Mouse (Mus musculus): Measurements from ENCODE around the gene Rpn1.

The Rpn1 gene

DNA sequence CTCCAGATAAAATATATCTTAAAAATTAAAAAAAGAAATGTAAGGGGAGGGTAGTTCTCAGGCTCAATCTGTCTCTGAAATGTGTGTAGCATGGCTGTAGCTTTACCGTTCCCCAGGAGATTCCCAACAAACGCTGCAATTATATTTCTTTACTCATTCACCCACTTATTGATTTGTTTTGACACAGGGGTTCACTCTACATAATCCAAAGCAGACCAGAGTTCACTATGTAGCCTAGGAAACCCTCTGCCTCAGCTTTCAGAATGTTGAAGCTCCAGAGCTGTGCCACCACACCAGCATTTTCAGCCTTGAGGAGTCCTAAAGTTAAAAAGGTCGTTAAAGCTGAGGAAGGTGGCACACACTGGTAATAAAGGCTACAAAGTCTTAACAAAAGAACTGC, 18.3 kb upstream of the Rpn1 start:
- DNase-seq (ENCODE audit: low spot score) = no peak

DNA sequence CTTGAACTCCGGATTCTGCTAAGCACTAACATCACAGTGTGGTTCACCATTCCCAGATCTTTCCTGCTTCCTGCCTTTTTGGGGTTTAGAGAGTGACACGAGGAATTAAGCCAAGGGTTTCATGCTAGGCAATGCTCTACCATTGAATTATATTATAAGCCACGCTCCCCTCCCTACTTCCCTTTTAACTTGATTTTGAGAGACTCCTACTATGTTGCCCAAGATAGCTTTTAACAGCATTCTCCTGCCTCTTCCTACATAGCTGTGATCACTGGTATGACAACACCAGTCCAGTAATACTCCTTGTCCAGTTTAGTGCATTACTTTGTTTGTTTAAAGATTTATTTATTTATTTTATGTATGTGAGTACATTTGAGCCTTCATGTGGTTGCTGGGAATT, 16.6 kb upstream of the Rpn1 start:
- DNase-seq (ENCODE audit: low spot score) = no peak

DNA sequence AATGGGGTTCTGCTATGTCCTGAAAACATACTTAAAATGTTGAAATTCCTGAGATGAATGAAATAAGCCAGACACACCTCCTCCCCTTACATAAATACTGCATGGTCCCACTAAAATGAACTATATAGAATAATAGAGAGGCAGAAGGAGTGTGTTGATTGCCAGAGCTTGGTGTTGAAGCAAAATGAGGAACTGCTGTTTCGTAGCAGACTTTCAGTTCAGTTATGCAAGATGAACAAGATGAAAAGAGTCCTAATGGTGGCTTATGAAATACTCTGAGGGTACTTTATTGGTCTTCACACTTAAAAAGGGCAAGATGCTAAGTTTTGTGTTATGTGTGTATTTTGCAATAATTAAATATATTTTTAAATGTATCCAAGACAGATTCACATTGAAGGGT, 15.5 kb upstream of the Rpn1 start:
- no peak for DNase-seq (ENCODE audit: low spot score)

GRCm38 (mm10) chr6:88070468-88070867, 13.8 kb upstream of the Rpn1 start:
- no peak for DNase-seq (ENCODE audit: low spot score)

DNA sequence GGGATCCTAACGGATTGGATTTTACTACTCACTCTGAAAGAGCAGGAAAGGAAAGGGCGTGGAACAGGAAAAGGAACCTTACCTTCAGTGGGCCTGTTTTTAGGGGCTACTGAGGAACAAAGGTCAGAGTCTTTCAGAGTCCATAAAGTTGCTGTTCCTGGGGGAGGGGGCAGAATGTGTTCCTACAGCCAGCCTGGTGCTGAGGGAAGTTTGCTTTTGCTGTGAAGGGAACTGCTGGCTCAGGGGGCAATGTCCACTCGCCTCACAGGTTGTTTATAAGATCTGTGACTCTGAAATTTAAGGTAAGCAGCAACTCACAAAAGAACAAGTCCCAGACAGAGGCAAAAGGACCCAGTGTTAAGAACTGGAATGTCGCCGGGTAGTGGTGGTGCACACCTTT, 13.1 kb upstream of the Rpn1 start:
- DNase-seq (ENCODE audit: low spot score) = no peak

GRCm38 (mm10) chr6:88074752-88075554, 9.3 kb upstream of the Rpn1 start:
- DNase-seq (ENCODE audit: low spot score) = peak; percentile 91

- no peak for DNase-seq (ENCODE audit: low spot score)
These were observed 8.2 kb upstream of the Rpn1 start for GRCm38 (mm10) chr6:88075960-88076517.

DNA sequence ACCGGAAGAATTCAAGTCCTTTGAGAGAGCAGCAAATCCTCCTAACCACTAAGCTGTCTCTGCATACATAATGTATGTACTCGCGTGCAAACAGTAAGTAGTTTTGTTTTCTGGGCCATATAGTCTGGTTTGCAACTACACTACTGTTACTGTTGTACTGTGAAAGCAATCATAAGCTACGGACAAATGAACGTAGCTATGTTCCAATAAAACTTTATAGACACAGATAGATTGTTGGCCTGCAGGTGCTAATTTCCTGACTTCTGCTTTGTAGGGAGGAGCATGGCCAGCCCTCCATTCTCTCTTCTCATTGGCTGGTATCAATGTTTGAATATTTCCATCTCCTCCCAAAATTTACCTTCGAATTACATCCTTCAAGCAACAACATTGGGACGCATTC, 1.2 kb upstream of the Rpn1 start:
- no peak for DNase-seq (ENCODE audit: low spot score)

DNA sequence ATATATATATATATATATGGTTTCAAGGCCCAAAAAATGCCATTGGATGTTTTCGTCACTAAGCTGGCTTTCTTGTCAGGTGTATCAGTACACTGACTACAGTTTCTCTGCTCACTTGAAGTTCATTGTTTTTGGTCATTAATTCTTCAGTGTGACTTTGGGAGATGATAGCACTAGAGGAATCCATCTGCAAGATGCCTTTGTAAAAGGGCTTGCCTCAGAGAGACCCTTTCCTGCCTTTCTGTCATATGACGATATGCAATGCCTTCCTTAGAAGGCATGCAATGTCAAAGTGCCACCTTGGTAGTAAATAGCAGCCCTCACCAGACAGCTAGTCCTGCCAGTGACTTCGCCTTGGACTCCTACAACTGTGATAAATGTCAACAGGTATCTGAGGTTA, 610 bp upstream of the Rpn1 start:
- DNase-seq (ENCODE audit: low spot score) = no peak

DNA sequence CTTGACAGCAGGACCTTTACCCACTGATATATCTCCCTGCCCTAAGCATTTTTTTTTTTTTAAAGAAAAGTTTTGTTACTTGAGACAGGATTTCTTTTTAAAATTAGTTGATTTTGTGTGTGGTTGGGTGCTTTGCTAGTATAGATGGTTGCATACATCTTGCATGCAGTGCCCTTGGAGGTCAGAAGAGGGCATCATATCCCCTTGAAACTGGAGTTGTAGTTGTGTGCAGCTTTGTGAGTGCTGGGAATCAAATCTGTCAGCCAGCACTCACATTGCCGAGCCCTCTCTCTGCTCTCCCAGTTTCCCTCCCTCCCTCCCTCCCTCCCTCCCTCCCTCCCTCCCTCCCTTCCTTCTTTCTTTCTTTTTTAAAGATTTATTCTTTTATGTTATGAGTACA, 4.7 kb downstream of the Rpn1 start:
- no peak for DNase-seq (ENCODE audit: low spot score)

- DNase-seq (ENCODE audit: low spot score) = no peak
These were observed 11.1 kb downstream of the Rpn1 start for GRCm38 (mm10) chr6:88095377-88095776.

DNA sequence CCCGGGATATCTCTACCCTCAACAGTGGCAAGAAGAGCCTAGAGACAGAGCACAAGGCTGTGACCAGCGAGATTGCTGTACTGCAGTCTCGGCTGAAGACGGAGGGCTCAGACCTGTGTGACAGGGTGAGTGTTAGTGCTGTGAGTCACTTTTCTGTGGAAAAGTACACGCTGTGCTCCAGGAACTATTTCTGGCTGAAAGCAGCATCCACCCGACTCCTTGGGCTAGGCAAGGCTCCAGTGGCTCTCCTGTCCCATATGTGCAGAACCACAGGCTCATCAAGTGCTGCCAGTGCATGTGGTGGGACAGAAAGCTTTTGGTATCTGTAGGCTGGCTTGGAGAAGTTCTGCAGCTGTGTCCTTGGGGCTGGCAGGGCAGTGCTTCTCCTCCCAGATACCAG, 17.8 kb downstream of the Rpn1 start:
- DNase-seq (ENCODE audit: low spot score) = no peak

- DNase-seq (ENCODE audit: low spot score) = peak; percentile 83
These were observed 21.7 kb downstream of the Rpn1 start for GRCm38 (mm10) chr6:88105783-88106611.

DNA sequence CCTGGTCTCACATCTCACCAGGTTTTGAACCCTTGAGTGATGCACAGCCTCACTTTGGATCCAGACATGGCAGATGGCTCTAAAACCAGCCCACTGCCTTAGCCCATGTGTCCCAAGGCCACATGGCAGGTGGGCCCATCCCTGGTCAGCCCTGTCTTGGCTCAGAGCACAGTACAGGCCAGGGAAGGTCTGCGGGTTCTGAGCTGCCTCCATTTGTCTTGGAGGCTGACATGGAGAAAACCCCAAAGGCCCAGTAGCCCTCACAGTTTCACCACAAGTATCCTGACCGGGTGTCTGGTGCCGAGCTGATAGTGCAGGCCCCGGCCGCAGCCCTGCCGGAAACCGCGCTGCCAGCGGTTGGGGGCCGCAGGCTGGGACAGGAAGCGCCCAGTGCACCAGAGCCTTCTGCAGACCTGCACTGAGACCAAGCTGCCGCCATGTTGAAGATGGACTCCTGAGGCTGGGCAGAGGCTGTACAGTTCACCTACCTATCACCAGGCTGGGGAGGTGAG, 22.4 kb downstream of the Rpn1 start:
- no peak for DNase-seq (ENCODE audit: low spot score)

DNA sequence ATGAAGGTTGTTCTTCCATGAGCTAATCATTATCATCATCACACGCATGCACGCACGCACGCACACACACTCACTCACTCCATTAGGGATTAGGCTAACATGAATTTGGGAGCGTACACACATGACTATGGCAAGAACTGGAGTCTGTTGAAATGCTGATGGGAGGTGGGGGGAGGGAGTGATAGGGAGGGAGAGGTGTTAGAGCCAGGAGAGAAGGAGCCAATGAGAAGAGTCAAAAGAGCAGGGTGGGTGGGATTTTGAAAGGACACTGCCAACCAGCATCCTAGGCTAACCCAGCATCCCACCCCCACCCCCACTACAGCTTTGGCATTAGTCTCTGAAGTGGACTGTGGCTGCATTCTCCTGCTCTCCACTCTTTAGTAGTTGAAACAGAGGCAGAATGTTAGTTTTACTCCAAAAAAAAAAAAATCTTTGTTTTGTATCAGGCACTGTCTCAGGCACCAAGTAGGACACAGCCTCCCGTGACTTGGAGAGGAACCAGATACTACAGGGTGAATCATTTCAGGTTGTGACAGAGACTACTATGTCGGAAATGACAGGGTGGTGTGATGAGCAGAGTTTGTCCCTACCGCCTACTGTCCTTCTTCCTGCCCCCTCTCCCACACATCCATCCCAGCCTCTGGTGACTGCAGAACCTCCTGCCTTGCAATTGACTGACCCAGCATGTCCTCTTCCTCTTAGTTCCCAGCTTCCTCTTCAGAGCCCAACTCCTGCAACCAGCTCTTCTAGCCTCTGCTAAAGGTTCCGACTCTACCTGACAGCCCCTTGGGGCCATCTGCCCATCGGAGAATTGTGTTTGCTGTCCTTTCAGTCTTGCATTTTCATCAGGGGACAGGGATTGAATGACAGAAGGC, 23.6 kb downstream of the Rpn1 start:
- DNase-seq (ENCODE audit: low spot score) = no peak

- peak; percentile 46 for DNase-seq (ENCODE audit: low spot score)
These were observed 28.9 kb downstream of the Rpn1 start for GRCm38 (mm10) chr6:88113139-88113538.

- DNase-seq (ENCODE audit: low spot score) = no peak
These were observed 30.1 kb downstream of the Rpn1 start for GRCm38 (mm10) chr6:88114414-88114813.

DNA sequence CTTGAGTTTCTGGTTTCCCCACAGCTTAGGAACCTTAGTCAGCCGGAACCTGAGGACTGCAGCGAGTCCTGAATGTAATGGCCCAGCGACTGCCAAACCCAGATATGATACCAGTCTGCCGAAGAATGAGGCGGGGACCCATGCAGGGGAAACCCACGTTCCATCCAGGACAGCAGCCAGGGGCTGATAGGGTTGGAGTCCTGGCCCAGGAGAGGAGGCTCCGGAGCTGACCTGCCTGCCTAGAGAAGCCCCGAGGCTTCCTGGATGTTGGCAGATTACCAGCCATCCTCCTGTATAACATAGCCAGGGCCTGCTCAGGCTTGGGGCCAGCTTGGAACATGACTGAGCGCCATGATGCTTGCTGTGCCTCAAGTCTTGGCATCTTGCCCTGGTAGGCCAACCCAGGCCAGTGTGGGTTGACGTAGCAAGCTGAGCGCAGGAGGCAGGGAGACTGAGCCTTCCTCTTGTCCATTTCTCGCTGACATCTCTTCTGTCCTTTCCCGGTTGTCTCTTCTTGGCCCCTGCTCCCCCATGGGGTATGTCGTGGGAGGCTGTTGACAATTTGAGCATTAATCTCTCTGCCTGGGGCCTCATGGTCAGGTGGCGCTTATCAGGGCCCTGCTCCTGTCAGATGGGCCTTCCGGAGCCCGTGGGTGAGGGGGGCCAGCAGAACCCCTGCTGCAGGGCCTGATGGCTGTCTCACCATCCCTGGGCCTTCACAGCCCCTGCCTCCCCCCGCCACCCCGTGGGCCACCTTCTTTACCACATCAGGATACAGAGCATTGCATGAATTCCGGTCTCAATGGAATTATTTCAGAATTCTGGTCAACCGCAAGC, 32.3 kb downstream of the Rpn1 start:
- no peak for DNase-seq (ENCODE audit: low spot score)

GRCm38 (mm10) chr6:88117184-88117575, 32.9 kb downstream of the Rpn1 start:
- no peak for DNase-seq (ENCODE audit: low spot score)

DNA sequence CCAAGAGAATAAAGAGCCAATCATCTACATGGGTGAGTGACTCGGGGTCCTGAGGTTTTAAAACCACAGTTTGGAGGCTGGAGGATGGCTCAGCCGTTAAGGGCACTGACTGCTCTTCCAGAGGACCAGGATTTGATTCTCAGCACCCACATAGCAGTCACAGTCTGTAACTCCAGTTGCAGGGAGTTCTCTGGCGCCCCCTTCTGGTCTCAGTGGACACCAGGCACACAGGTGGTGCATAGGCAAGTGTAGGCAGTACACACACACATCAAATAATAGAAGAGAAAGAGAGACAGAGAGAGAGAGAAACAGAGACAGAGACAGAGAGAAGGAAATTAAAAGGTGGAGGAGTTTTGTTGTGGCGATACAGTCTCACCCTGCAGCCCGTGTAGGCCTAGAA, 35.0 kb downstream of the Rpn1 start:
- DNase-seq (ENCODE audit: low spot score) = no peak

DNA sequence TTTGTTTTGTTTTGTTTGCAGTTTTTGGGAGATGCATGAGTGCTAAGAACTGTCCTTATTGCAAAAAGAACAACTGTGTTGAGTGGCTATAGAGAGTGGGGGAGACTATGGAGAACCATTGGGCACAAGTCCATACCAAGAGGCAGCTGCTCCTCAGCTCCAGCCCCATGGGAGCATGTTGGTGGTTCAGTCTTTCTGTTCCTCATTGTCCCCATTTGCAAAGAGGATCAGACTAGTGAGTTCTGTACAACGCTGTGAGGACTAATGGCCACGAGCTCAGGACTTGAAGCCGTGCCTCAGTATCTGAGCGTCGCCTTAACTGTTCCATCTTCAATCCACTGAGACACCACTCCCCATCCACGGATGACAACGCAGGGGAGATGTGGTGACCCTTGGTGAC, 36.5 kb downstream of the Rpn1 start:
- DNase-seq (ENCODE audit: low spot score) = no peak
